Mouse (Mus musculus) cortical plate, adult 2 months (tissue): ENCODE measurements around the gene Pkig.

Experiments used
- CTCF ChIP-seq: fragments of 200-500 bp; IDR thresholded peaks from 2 replicates; pipeline ENCODE4 v1.5.1; 2011; ENCODE audit warnings: mild to moderate bottlenecking, control low read depth, low read length; ENCODE audit not compliant: insufficient read depth; ENCODE audit errors: extremely low read depth
- POLR2A ChIP-seq: fragments of 200-500 bp; IDR thresholded peaks from 2 replicates; pipeline ENCODE4 v1.6.1; 2011; ENCODE audit warnings: mild to moderate bottlenecking, low read length, control low read depth; ENCODE audit not compliant: insufficient read depth; ENCODE audit errors: extremely low read depth

DNA sequence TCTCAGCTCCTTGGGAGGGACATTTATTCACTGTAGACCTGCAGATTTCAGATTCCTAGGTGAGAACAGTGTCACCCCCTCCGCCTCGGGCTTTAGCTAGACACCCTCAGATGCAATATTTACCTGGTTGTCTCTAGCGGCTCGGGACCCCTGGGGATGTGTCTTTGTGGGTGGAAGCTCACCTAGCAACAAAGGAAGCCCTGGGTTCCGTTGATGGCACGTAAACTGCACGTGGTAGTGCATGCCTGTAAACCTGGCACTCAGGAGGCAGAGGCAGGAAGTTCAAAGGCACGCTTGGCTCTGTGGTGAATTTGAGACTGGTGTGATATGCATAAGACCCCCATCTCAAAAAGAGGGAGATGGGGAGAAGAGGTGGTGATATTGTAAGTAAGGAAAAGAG lies 112.5 kb downstream of the Pkig start:
- TF ChIP-seq CTCF = no peak
- TF ChIP-seq POLR2A = no peak
